Mouse (Mus musculus): ENCODE data around the gene Elmod1.

GRCm38 (mm10) chr9:53890075-53890474 is 85.0 kb downstream of the Elmod1 start:
- TF ChIP-seq EP300 (IDR thresholded peaks at IDR 0.05; ENCODE audit: low read depth), result no peak
- TF ChIP-seq CTCF (IDR thresholded peaks at IDR 0.05; ENCODE audit: low read depth), result peak; percentile 20; the same call in 1 of the 2 replicates
